Mouse (Mus musculus): Measurements from ENCODE around the gene Pate3. TPM values are rescaled to one million over a fixed set of nuclear protein-coding genes. Genes with fewer than 3 reads are reported as not detected.
"Not testable (repeated sequence)": the region's sequence is repeated elsewhere in the genome, so short reads cannot be mapped to it uniquely, and the experiment has no call there.

Gene Pate3
- polyA plus RNA-seq (2015; fragmentation: Nextera tagmentation; extraction: Ambion mirVana), result not detected in 2 replicates

- Histone ChIP-seq H3K27me3 (no peaks in the 10 kb centered on the region), H3K4me1 (replicated peaks) (no peaks in the 10 kb centered on the region), H3K4me2 (no peak within 1 kb of the TSS), H3K4me3 (replicated peaks) (no peak within 1 kb of the TSS), H3K9ac (no peak within 1 kb of the TSS), H3K9me3 (replicated peaks) (no peaks in the 10 kb centered on the region), H3K36me3 (no peaks in the 10 kb centered on the region), H3K27ac (no peak within 1 kb of the TSS)
- no peak for DNase-seq
- ATAC-seq (ENCODE audit: low read depth), result no peak
- whole genome bisulfite sequencing (ENCODE audit: insufficient replicate concordance), result 41% methylated on average over 1 of the region's 1 CpGs
These were observed at the start of gene Pate3 for GRCm38 (mm10) chr9:35648102-35648501. Pate3 (minus strand) TSS chr9:35648202.

DNA sequence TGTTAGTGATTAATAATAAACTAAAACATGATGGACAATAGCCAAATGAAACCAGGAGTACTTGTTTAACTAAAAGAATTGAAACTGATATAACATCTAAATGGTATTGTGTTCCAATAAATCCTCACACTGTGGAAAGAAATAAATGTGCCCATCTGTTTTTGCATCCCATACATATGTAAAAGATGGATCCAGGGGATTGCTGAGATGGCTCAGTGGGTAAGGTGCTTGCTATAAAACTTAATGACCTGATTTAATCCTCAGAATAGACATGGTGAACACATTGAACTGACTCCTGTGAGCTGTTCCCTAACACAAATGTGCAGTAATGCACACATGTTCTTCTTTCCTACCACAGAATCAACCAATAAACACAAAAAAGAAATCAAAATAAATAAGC lies 43.9 kb upstream of the Pate3 start:
- Histone ChIP-seq H3K27me3 (no peaks in the 10 kb centered on the region), H3K36me3 (no peaks in the 10 kb centered on the region), H3K27ac (no peak overlapping the region), H3K4me3 (replicated peaks) (no peak overlapping the region), H3K4me1 (replicated peaks) (no peaks in the 10 kb centered on the region), H3K4me2 (no peak overlapping the region), H3K9ac (no peak overlapping the region), H3K9me3 (replicated peaks) (no peaks in the 10 kb centered on the region)
- ATAC-seq (ENCODE audit: low read depth) (no peak), DNase-seq (no peak)

- ATAC-seq (ENCODE audit: low read depth) (no peak), DNase-seq (no peak)
- WGBS (ENCODE audit: insufficient replicate concordance), result 53% methylated on average over 1 of the region's 1 CpGs
These were observed 39.0 kb upstream of the Pate3 start, which contains the start of gene Pate1 for GRCm38 (mm10) chr9:35687013-35687412. Pate1 (minus strand) TSS chr9:35687390.

GRCm38 (mm10) chr9:35673557-35673956 lies 25.6 kb upstream of the Pate3 start:
- no peak overlapping the region for H3K27ac ChIP-seq
- H3K27me3 ChIP-seq, result no peaks in the 10 kb centered on the region
- no peaks in the 10 kb centered on the region for H3K9me3 ChIP-seq (replicated peaks)
- no peaks in the 10 kb centered on the region for H3K4me1 ChIP-seq (replicated peaks)
- ATAC-seq (ENCODE audit: low read depth), result no peak
- H3K9ac ChIP-seq, result no peak overlapping the region
- no peak overlapping the region for H3K4me3 ChIP-seq (replicated peaks)
- no peaks in the 10 kb centered on the region for H3K36me3 ChIP-seq
- WGBS (ENCODE audit: insufficient replicate concordance), result 60% methylated on average over 2 of the region's 2 CpGs
- no peak overlapping the region for H3K4me2 ChIP-seq
- no peak for DNase-seq

More at GRCm38 (mm10) chr9:35687013-35687412, 39.0 kb upstream of the Pate3 start, which contains the start of gene Pate1:
- H3K36me3 ChIP-seq, result no peaks in the 10 kb centered on the region
- no peaks in the 10 kb centered on the region for H3K4me1 ChIP-seq (replicated peaks)
- H3K27me3 ChIP-seq, result no peaks in the 10 kb centered on the region
- H3K4me3 ChIP-seq (replicated peaks), result no peak within 1 kb of the TSS
- H3K9me3 ChIP-seq (replicated peaks), result no peaks in the 10 kb centered on the region
- no peak within 1 kb of the TSS for H3K4me2 ChIP-seq
- no peak within 1 kb of the TSS for H3K9ac ChIP-seq
- H3K27ac ChIP-seq, result no peak within 1 kb of the TSS

DNA sequence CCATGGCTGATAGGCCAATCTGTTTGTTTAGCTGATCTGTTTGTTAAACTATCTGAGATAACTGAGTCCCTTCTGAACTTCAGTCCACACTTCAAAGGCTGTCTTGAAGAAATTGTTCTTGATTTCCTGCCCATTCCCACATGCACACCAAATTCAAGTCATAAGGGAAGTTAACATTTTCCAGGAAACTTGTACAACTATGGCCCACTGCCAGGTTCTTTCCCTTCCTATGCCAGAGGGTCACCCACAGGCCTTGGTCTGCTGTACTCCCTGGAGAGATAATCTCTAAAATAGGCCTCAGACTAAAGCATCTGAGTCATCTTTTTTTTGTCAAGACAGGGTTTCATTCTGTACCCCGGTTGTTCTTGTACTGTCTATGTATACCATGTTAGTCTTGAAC lies 15.0 kb downstream of the Pate3 start:
- Histone ChIP-seq H3K27me3 (no peaks in the 10 kb centered on the region), H3K4me2 (no peak overlapping the region), H3K4me3 (replicated peaks) (no peak overlapping the region), H3K36me3 (no peaks in the 10 kb centered on the region), H3K9me3 (replicated peaks) (no peaks in the 10 kb centered on the region), H3K27ac (no peak overlapping the region), H3K9ac (no peak overlapping the region), H3K4me1 (replicated peaks) (no peaks in the 10 kb centered on the region)
- ATAC-seq (ENCODE audit: low read depth) (no peak), DNase-seq (no peak)
- WGBS (ENCODE audit: insufficient replicate concordance), result 70% methylated on average over 1 of the region's 1 CpGs

DNA sequence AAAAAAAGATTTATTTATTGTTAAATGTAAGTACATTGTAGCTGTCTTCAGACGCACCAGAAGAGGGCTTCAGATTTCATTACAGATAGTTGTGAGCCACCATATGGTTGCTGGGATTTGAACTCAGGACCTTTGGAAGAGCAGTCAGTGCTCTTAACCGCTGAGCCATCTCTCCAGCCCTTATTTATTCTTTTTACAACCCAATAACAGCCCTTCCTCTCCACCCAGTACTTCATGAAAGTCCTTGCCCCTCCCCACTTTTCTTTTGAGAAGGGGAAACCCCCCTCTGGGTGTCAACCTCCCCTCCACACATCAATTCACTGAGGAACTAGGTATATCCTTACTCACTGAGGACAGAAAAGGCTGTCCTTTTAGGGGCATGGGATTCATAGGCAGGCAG lies 31.2 kb downstream of the Pate3 start:
- 42% methylated on average over 2 of the region's 2 CpGs for WGBS (ENCODE audit: insufficient replicate concordance)
- H3K9ac ChIP-seq; H3K4me2 ChIP-seq; H3K27ac ChIP-seq; H3K4me1 ChIP-seq (replicated peaks); H3K27me3 ChIP-seq; H3K36me3 ChIP-seq; H3K4me3 ChIP-seq (replicated peaks); DNase-seq; ATAC-seq (ENCODE audit: low read depth); H3K9me3 ChIP-seq (replicated peaks): not testable (repeated sequence)

- Histone ChIP-seq H3K4me2 (no peak overlapping the region), H3K4me3 (replicated peaks) (no peak overlapping the region), H3K9ac (no peak overlapping the region), H3K9me3 (replicated peaks) (no peaks in the 10 kb centered on the region), H3K4me1 (replicated peaks) (no peaks in the 10 kb centered on the region), H3K27me3 (no peaks in the 10 kb centered on the region), H3K36me3 (no peaks in the 10 kb centered on the region), H3K27ac (no peak overlapping the region)
- DNase-seq, result no peak
- 18% methylated on average over 2 of the region's 2 CpGs for WGBS (ENCODE audit: insufficient replicate concordance)
- no peak for ATAC-seq (ENCODE audit: low read depth)
These were observed 34.0 kb downstream of the Pate3 start for GRCm38 (mm10) chr9:35614005-35614404.

GRCm38 (mm10) chr9:35611841-35612240 lies 36.2 kb downstream of the Pate3 start, which contains the start of gene Pate4:
Pate4 (minus strand) TSS chr9:35611941.
- Histone ChIP-seq H3K4me1 (replicated peaks) (no peaks in the 10 kb centered on the region), H3K4me3 (replicated peaks) (no peak within 1 kb of the TSS), H3K9me3 (replicated peaks) (no peaks in the 10 kb centered on the region), H3K36me3 (no peaks in the 10 kb centered on the region), H3K4me2 (no peak within 1 kb of the TSS), H3K27ac (no peak within 1 kb of the TSS), H3K27me3 (no peaks in the 10 kb centered on the region), H3K9ac (no peak within 1 kb of the TSS)
- 48% methylated on average over 1 of the region's 1 CpGs for WGBS (ENCODE audit: insufficient replicate concordance)
- DNase-seq, result no peak
- ATAC-seq (ENCODE audit: low read depth), result no peak

- ATAC-seq (ENCODE audit: low read depth), result no peak
- H3K27ac ChIP-seq, result no peak overlapping the region
- H3K27me3 ChIP-seq, result no peaks in the 10 kb centered on the region
- no peak overlapping the region for H3K4me3 ChIP-seq (replicated peaks)
- H3K9ac ChIP-seq, result no peak overlapping the region
- H3K36me3 ChIP-seq, result no peaks in the 10 kb centered on the region
- H3K9me3 ChIP-seq (replicated peaks), result no peaks in the 10 kb centered on the region
- 50% methylated on average over 8 of the region's 8 CpGs for WGBS (ENCODE audit: insufficient replicate concordance)
- H3K4me1 ChIP-seq (replicated peaks), result no peaks in the 10 kb centered on the region
- DNase-seq, result no peak
- H3K4me2 ChIP-seq, result no peak overlapping the region
These were observed 40.2 kb downstream of the Pate3 start for GRCm38 (mm10) chr9:35607647-35608405.

Other genes starting within 250 kb of the Pate3 start
- 0.36 and 0.53 TPM in 2 replicates for gene Cdon, start 227.1 kb downstream of the Pate3 start, polyA plus RNA-seq (2015; fragmentation: Nextera tagmentation; extraction: Ambion mirVana)
- not detected in 2 replicates for gene Gm1113, start 129.9 kb downstream of the Pate3 start, polyA plus RNA-seq (2015; fragmentation: Nextera tagmentation; extraction: Ambion mirVana)
- 0.39 and 0.42 TPM in 2 replicates for gene Ddx25, start 89.7 kb downstream of the Pate3 start, polyA plus RNA-seq (2015; fragmentation: Nextera tagmentation; extraction: Ambion mirVana)
- gene Pus3, start 89.6 kb downstream of the Pate3 start, polyA plus RNA-seq (2015; fragmentation: Nextera tagmentation; extraction: Ambion mirVana), result 9.3 and 11.4 TPM in 2 replicates
- 0.25 and 0.36 TPM in 2 replicates for gene Pate2, start 77.9 kb downstream of the Pate3 start, polyA plus RNA-seq (2015; fragmentation: Nextera tagmentation; extraction: Ambion mirVana)
- gene Hyls1, start 77.8 kb downstream of the Pate3 start, polyA plus RNA-seq (2015; fragmentation: Nextera tagmentation; extraction: Ambion mirVana), result 9.8 and 11.9 TPM in 2 replicates
- gene Pate4, start 36.3 kb downstream of the Pate3 start, polyA plus RNA-seq (2015; fragmentation: Nextera tagmentation; extraction: Ambion mirVana), result not detected in 2 replicates
- not detected in 2 replicates for gene Pate1, start 39.2 kb upstream of the Pate3 start, polyA plus RNA-seq (2015; fragmentation: Nextera tagmentation; extraction: Ambion mirVana)
- gene Gm17677, start 92.8 kb upstream of the Pate3 start, polyA plus RNA-seq (2015; fragmentation: Nextera tagmentation; extraction: Ambion mirVana), result not detected in 2 replicates
- gene Gm17727, start 129.9 kb upstream of the Pate3 start, polyA plus RNA-seq (2015; fragmentation: Nextera tagmentation; extraction: Ambion mirVana), result not detected in 2 replicates
- gene Gm27235, start 141.9 kb upstream of the Pate3 start, polyA plus RNA-seq (2015; fragmentation: Nextera tagmentation; extraction: Ambion mirVana), result not detected in 2 replicates
- gene D730048I06Rik, start 141.9 kb upstream of the Pate3 start, polyA plus RNA-seq (2015; fragmentation: Nextera tagmentation; extraction: Ambion mirVana), result not detected in 2 replicates
- not detected in 2 replicates for gene 9230110F15Rik, start 195.9 kb upstream of the Pate3 start, polyA plus RNA-seq (2015; fragmentation: Nextera tagmentation; extraction: Ambion mirVana)

Measured in liver, embryonic 13.5 days (tissue).